Mouse (Mus musculus) heart, postnatal 10 days (tissue): Measurements from ENCODE around the gene Lrrc57. TPM values are rescaled to one million over a fixed set of nuclear protein-coding genes. Genes with fewer than 3 reads are reported as not detected.

Experiments used
- DNase-seq, 2 experiments: peaks; one replicate each; pipeline ENCODE4 v3.0.0; 2021
- intact Hi-C: fragments of 180-260 bp; cut with DNase I; formaldehyde crosslinking; loops from one replicate; pipeline ENCODE4 v1.15.1; 2025
- total RNA-seq, 2 experiments: library from RNA; stranded (reverse); gene quantifications; 2 replicates each; pipeline ENCODE4 v1.2.3; 2021

Lrrc57 gene
- total RNA-seq, 2 experiments from 2014 or later: 12.4 to 15.5 TPM

DNA sequence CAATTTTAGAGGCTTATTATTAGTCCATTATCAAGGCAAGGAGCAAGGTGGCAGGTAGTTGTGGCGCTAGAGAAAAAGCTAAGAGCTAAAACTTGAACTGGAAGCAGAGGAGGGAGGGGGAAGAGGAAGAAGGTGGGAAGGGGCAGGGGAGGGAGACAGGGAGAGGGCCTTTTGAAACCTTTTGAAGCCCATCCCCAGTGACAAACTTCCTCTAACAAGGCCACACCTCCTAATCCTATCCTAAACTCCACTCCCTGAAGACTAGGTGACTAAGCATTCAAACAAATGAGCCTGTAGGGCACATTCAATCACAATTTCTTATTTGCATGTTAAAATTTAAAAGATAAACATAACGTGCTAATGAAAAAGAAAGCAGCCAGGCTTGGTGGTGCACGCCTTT lies 50.5 kb downstream of the Lrrc57 start:
- intact Hi-C loops: no loop called here
- DNase-seq: no peak

DNA sequence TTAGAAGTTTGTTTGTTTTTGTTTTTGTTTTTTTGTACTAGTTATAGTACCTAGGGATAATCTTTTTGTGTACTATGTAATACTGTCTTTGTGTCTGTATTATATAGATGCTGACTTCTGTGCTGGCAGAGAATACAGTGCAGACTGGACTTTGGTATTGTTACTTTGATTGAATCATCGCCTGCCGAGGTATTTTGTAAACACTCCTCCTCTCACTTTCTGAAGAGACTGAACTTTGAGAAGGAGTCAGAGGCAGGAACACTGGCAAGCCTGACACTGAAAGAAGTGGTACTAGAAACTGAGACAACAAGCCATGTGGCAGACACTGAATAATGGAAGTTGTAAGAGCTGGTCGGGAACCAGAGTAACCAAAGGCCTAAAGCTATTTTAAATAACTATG lies 52.5 kb downstream of the Lrrc57 start:
- DNase-seq: no peak
- intact Hi-C loops: no loop called here

Other genes starting within 250 kb of the Lrrc57 start
- 10 to 100 TPM; 20.6 to 22.0 TPM for gene Ganc, start 205.6 kb downstream of the Lrrc57 start, total RNA-seq
- gene Tmem87a, start 205.4 kb downstream of the Lrrc57 start, total RNA-seq: 10 to 100 TPM; 21.0 to 23.8 TPM
- gene Capn3, start 153.5 kb downstream of the Lrrc57 start, total RNA-seq: 1 to 10 TPM in 1 of 2 experiments, under 1 TPM in 1; 0.84 to 1.1 TPM
- gene Zfp106, start 45.7 kb downstream of the Lrrc57 start, total RNA-seq: 100 to 1,000 TPM; 191 to 196 TPM
- gene Snap23, start 41.8 kb downstream of the Lrrc57 start, total RNA-seq: 10 to 100 TPM; 48.8 to 56.8 TPM
- 10 to 100 TPM; 12.3 to 13.1 TPM for gene Haus2, start 137 bp downstream of the Lrrc57 start, total RNA-seq
- 10 to 100 TPM; 17.4 to 18.9 TPM for gene Stard9, start 19.6 kb upstream of the Lrrc57 start, total RNA-seq
- 10 to 100 TPM; 18.5 to 19.5 TPM for gene Cdan1, start 240.6 kb upstream of the Lrrc57 start, total RNA-seq
- 10 to 100 TPM; 14.4 to 16.4 TPM for gene Ttbk2, start 241.1 kb upstream of the Lrrc57 start, total RNA-seq